ENCODE assay signal across 8 mouse cellular contexts in genomic region chr10:31606981-31607867, GRCm38 (mm10). TPM values are rescaled to one million over a fixed set of nuclear protein-coding genes. Genes with fewer than 3 reads are reported as not detected.
A peak's percentile ranks its signal among the peaks of the same experiment; 100 is the strongest.
DNase-seq lines count a peak whose midpoint lies in the region; ATAC-seq lines count a peak whose summit lies in the region.

No protein-coding gene starts in this region.

- no peak for ATAC-seq in heart, embryonic 15.5 days (replicated peaks; ENCODE audit: insufficient number of reproducible peaks, insufficient read depth, low FRiP score, low read depth)
- ATAC-seq in limb, embryonic 13.5 days (ENCODE audit: low FRiP score, low read depth), result no peak
- no peak for ATAC-seq in midbrain, embryonic 15.5 days (replicated peaks)
- ATAC-seq in monocyte, adult 5-6 weeks (replicated peaks; ENCODE audit: insufficient number of reproducible peaks, low FRiP score, low TSS enrichment, poor library complexity, severe bottlenecking), result no peak

- peak overlapping the region; percentile 91 for H3K9ac ChIP-seq in heart, embryonic 15.5 days
- peak overlapping the region; percentile 96 for H3K9ac ChIP-seq in limb, embryonic 13.5 days
- peak overlapping the region; percentile 93 for H3K9ac ChIP-seq in midbrain, embryonic 15.5 days

- peak overlapping the region; percentile 80 for H3K4me2 ChIP-seq in heart, embryonic 15.5 days
- H3K4me2 ChIP-seq in limb, embryonic 13.5 days (replicated peaks), result peak overlapping the region; percentile 86
- peak overlapping the region; percentile 74 for H3K4me2 ChIP-seq in midbrain, embryonic 15.5 days

- peak overlapping the region; percentile 84 for H3K4me3 ChIP-seq in heart, embryonic 15.5 days
- peak overlapping the region; percentile 86 for H3K4me3 ChIP-seq in limb, embryonic 13.5 days
- peak overlapping the region; percentile 87 for H3K4me3 ChIP-seq in midbrain, embryonic 15.5 days

- 17% methylated on average over 11 of the region's 11 CpGs for WGBS in heart, embryonic 15.5 days
- 24% methylated on average over 11 of the region's 11 CpGs for WGBS in limb, embryonic 13.5 days
- 17% methylated on average over 11 of the region's 11 CpGs for WGBS in midbrain, embryonic 15.5 days

- no peaks in the 10 kb centered on the region for H3K27me3 ChIP-seq in heart, embryonic 15.5 days
- no peaks in the 10 kb centered on the region for H3K27me3 ChIP-seq in limb, embryonic 13.5 days
- no peaks in the 10 kb centered on the region for H3K27me3 ChIP-seq in midbrain, embryonic 15.5 days (replicated peaks)

- H3K4me1 ChIP-seq in heart, embryonic 15.5 days (replicated peaks), result peaks cover 37% of the 10 kb centered on the region
- peaks cover 38% of the 10 kb centered on the region for H3K4me1 ChIP-seq in limb, embryonic 13.5 days
- peaks cover 30% of the 10 kb centered on the region for H3K4me1 ChIP-seq in midbrain, embryonic 15.5 days

- no peaks in the 10 kb centered on the region for H3K9me3 ChIP-seq in heart, embryonic 15.5 days (replicated peaks)
- H3K9me3 ChIP-seq in limb, embryonic 13.5 days, result no peaks in the 10 kb centered on the region
- no peaks in the 10 kb centered on the region for H3K9me3 ChIP-seq in midbrain, embryonic 15.5 days

- peak overlapping the region; percentile 46 for H3K27ac ChIP-seq in heart, embryonic 15.5 days
- H3K27ac ChIP-seq in limb, embryonic 13.5 days, result 0 out of 2 replicates have a peak overlapping the region, but pooled peaks have one; percentile 1
- peak overlapping the region; percentile 34; the same call in 1 of the 2 replicates for H3K27ac ChIP-seq in midbrain, embryonic 15.5 days

- H3K36me3 ChIP-seq in heart, embryonic 15.5 days, result no peaks in the 10 kb centered on the region
- H3K36me3 ChIP-seq in limb, embryonic 13.5 days, result no peaks in the 10 kb centered on the region
- no peaks in the 10 kb centered on the region for H3K36me3 ChIP-seq in midbrain, embryonic 15.5 days (replicated peaks)

- DNase-seq in cerebellum, adult 9-10 months, result peak; percentile 36
- no peak for DNase-seq in cerebellum, adult 8-10 months
- DNase-seq in embryo, embryonic 10 days (ENCODE audit: low spot score), result peak; percentile 9
- no peak for DNase-seq in urinary bladder, postnatal 25 days (ENCODE audit: low spot score)

RNA-seq across cellular contexts. Expression of gene Rnf217, which starts 1.8 kb away (rescaled TPM):
- polyA plus RNA-seq in heart, embryonic 15.5 days (2015; fragmentation: Nextera tagmentation; extraction: Ambion mirVana), result 0.88 and 1.0 TPM in 2 replicates
- 1.6 and 1.8 TPM in 2 replicates for polyA plus RNA-seq in limb, embryonic 13.5 days (2015; fragmentation: Nextera tagmentation; extraction: Ambion mirVana)
- polyA plus RNA-seq in midbrain, embryonic 15.5 days (2015; fragmentation: Nextera tagmentation; extraction: Ambion mirVana), result 1.5 and 1.7 TPM in 2 replicates
- 1.6 to 2.1 TPM (median 1.9 TPM) in 3 replicates for total RNA-seq in monocyte, adult 5-6 weeks (2017)

Comparison
In these comparisons a context has a peak if more than half of its experiments do, and no peak if none do; other contexts are left out.
1. DNase-seq: peak in cerebellum, adult 9-10 months (single experiment) and embryo, embryonic 10 days (single experiment); none in cerebellum, adult 8-10 months (single experiment) and urinary bladder, postnatal 25 days (single experiment).
2. Peak in every context shown above with its lines, with median percentiles within 50 percentile points of each other: H3K27ac ChIP-seq, H3K4me2 ChIP-seq, H3K4me3 ChIP-seq and H3K9ac ChIP-seq.